Mouse (Mus musculus): ENCODE results near the gene Bub1b.
"Not testable (repeated sequence)": the region's sequence is repeated elsewhere in the genome, so short reads cannot be mapped to it uniquely, and the experiment has no call there.

Bub1b gene

DNA sequence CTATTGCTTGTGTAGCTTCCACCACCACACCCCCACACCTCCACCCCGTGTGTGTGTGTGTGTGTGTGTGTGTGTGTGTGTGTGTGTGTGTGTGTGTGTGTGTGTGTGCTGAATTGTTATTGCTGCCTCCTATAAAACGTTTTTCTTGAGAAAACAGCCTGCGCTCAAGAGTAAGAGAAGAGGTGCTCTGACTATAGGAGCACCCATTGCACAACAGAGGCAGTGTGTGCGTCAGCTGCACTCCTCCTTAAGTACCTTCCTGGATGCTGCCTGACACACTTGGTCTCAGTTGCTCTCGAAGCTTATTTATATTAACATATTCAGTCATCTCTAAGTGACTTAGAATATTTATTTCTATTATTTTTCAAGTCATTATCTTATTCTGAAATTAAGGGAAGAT, 20.0 kb downstream of the Bub1b start:
- DNase-seq (ENCODE audit: low read depth, low spot score): no peak

DNA sequence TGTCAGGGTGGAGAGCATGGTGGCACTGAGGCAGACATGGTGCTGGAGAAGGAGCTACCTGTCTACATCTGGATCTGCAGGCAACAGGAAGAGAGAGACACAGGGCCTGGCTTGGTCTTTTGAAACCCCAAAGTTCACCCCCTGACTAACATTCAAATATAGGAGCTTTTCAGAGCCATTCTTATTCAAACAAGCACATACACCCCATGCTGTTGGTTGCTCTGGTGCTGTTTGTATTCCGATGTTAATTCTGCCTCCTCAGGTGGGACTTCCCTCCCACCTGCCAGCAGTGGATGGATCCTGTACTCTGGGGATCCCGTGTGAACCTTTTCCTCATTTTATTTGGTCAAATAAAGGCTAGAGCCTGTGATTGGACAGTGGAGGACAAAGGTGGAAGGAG, 22.1 kb downstream of the Bub1b start:
- no peak for DNase-seq (ENCODE audit: low read depth, low spot score)

DNA sequence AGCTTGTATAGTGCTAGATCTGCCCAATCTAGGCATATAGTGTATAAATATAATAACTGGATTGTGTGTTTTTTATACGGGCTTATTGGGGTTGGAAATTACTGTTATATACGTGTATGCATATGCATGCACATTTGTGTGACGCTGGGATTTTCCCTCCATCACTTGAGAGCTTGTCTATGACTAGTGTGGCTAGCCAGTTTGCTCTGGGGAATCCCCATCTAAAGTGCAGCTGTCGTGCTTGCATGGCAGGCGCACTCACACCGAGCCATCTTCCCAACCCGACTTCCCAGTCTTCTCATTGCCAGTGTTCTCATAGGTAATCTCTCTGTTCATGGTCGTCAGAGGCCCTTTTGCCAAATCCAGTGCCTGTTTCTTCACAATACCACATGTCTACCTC, 22.6 kb downstream of the Bub1b start:
- DNase-seq (ENCODE audit: low read depth, low spot score): no peak

DNA sequence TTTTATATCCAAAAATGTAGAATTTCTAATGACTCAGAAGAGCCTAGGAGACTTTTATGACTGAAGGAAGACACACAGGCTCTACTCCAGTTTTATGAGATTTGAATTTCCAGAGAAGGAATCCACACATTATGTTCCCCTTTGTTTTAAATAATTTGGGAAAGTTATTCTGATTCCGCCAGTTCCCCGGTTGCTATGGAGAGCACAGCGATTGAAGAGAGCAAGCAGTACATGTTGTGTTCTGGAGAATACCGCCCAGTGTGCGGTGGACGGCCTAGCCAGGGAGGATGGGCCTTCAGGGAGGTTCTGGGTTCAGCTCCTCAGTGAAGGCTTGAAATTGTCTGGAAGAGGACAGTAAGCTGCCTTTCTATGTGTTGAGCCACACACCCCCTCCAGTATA, 31.3 kb downstream of the Bub1b start:
- peak; percentile 23 for DNase-seq (ENCODE audit: low read depth, low spot score)

DNA sequence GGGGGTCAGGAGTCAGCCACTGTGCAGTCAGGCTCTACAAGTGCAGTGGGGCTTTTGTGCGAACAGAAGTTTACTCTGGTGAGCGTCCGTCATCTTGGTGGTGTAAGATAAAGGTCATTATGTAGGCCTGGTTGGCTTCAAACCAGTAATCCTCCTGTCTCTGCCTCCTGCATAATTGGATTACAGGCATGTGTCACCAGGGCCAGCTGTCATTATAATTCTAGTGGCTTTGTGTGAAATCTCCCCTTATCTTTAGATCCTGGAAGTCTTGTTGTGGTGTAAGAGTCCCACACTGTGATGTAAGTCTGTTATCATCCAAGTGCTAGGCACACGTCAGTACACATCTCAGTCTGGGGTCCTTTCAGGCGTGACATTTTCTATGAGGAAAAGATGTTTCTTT, 35.4 kb downstream of the Bub1b start:
- DNase-seq (ENCODE audit: low read depth, low spot score): no peak

DNA sequence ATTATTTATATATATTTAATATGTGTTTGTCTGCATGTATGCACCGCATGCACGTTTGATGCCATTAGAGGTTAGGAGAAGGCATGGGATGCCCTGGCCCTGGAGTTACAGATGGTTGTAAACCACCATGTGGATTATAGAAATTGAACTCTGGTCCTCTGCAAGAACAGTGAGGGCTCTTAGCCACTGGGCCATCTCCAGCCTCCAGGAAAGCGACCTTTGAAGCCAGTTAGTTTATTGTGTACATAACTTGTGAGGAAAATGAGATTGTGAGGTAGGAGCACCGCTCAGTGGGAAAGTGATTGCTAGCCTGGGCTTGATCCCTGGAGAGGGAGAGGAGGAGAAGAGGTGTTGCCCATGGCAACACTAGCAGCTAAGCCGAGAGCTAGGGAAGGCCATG, 39.2 kb downstream of the Bub1b start:
- no peak for DNase-seq (ENCODE audit: low read depth, low spot score)

DNA sequence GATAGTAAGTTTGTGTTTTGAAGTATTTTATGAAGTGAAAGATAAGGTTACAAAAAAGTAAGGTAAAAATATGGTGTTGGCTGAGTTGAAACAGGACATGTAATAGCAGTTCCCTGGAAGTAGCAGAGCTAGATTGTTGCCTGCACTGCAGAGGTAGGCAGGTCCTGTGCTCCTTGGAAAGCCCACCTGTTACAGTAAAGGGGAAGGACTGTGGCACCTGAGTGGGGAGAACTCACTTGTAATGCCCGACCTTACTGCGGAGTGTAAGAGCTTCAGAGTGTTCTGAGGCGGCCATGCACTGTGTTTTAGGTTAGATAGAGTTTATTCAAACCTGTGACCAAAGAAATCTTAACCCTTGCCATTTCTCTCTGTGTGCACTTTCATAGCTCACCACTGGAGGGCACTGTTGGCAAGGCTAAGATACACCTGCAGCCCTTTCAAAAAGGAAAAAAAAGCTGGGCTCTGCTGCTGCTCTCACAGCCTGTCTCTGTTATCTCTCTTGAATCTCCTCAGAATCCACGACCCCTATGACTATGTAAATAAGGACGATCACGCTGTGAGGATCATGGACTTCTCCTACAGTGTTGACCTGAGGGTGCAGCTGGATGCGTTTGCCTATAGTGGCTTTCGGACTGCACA, 40.0 kb downstream of the Bub1b start:
- peak; percentile 77 for DNase-seq (ENCODE audit: low read depth, low spot score)

DNA sequence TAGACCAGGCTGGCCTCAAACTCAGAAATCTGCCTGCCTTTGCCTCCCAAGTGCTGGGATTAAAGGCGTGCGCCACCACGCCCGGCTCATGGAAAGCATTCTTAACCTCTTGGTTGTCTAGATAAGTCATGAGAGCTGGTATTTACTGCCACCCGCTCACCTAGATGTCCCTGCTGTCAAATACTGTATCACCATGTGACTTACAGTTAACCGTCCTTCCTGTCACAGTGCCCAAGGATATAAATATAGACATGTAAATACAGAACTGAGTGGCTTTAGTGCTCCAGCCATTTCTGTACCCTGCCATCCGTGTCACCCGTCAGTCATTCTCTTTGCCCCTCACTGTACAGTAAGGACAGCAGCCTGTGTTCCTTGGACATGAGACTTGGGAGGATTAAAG, 40.7 kb downstream of the Bub1b start:
- no peak for DNase-seq (ENCODE audit: low read depth, low spot score)

DNA sequence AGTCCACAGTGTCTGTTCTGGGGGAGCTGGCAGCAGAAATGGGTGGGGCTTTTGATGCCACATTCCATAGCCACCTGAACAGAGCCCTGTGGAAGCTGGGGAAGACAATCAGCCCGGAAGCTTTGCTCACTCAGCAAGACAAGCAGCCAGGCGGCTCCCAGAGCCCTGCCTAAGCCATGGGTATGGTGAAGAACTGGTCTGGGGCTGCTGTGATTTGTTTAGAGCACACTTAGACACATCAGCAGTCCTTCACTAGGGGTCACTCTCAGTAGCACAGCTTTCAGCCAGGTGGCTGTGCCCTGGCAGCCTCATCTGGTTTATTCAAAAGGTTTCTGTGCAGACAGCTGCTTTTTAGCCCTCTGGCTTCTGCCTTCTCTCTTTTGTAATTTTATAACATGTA, 43.1 kb downstream of the Bub1b start:
- DNase-seq (ENCODE audit: low read depth, low spot score): no peak

DNA sequence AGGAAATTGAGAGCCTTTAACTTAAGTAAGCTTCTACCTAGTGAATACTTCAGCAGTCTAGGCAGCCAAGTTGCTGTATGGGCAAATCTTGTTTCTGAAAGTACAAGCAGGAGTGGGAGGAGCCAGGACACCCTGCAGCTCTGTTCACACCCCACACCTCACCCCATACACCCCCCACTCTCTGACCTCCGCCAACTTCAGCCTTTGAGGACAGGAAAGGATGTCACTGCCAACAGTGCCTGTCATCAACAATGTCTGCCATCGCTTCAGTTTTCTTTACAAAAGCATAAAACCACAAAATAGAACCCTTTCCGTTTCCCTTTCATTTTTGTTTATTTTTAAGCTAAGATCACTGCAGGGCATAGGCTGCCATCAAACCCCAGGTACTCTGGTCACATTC, 44.4 kb downstream of the Bub1b start:
- DNase-seq (ENCODE audit: low read depth, low spot score): no peak

DNA sequence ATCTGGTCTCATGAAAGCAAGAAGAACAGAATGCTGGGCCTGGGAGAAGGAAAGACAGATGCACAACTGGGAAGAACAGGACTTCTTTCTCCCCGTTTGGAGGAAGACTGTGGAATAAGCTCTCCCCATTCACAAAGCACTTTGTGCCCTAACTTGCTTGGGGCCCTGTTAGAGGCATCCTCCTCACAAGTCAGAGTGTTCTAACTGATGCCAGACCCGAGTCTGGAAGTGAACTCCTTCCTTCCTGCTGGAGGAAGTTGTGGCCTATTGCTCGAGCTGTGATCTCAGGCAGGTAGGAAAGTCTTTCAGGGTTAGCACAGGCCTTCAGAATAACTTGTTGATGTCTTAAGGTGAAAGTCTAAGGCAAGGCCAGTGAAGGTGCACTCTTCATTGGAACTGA, 44.9 kb downstream of the Bub1b start:
- no peak for DNase-seq (ENCODE audit: low read depth, low spot score)

DNA sequence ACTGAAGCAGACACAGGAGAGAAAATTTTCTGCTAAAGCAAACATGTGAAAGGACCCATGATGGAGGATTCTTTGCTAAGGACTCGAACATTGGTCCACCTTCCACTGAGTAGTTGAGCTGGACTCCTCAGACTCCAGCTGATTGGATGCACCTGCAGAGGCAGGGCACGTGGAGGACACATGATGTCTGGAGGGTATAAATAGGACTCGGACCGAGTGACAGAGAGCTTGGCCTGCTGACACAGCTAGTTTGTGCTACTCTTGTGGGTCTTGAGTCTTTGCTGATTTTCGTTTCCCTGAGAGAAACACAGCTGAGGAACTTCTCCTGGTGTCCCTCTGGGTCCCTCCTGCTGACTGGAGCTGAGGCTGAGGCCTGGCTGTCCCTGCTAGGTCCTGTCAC, 48.7 kb downstream of the Bub1b start:
- DNase-seq (ENCODE audit: low read depth, low spot score): peak; percentile 49

DNA sequence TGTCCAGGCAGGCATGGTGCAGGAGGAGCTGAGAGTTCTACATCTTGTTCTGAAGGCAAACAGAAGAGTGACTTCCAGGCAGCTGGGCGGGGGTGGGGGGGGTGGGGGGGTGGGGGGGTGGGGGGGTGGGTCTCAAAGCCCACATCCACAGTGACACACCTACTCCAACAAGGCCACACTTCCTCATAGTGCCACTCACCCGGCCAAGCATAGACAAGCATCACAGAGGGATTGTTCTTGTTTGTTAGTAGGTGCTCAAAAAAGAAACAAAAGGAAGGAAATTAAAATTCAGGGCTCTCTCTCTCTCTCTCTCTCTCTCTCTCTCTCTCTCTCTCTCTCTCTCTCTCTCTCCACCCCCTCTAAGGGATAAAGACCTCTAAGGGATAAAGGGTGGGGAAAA, 52.7 kb downstream of the Bub1b start:
- not testable (repeated sequence) for DNase-seq (ENCODE audit: low read depth, low spot score)

DNA sequence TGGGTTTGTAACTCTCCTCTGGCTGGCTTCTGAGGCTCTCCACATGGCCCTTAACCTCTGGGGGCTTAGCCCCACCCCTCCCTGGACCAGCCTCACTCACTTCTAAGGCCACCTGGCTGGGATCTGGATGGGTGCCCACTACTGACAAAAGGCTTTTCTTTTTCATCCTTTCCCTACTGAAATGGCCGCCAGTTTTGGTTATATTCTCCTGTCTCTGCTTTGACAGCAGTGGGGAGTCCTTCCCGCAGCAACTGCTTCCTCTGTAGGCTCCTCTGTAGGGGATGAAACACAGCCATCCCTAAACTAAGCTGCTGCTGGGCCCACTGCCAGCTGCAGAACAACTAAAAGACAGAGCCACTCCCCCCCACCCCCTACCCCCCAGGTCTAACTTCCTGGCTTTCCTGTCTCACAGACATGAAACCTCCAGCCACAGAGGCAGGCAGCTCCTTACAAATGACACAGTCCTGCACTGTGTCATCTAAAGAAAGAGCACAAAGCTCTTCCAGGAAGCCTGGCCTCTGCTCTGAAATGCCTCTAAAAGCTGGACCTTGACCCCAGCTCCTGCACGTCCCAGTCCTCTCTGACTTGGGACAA, 58.8 kb downstream of the Bub1b start:
- no peak for DNase-seq (ENCODE audit: low read depth, low spot score)

DNA sequence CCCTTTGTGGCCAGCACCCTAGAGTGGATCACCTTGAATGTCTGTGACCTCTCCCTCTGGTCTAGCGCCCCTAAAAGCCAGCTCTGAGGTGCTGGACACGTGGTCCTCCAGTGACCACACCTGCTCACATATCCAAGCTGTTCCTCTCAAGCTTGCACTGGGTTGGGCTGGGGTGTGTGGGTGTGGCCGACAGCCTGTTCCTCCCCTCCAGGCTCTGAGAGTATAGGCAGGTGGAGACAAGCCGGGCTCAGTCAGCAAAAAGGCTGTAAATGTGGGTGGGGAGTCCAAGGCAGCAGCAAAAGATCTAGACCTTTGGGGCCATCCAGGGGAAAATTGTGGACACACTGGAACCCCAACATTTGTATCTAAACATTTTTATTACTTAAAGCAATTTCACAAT, 60.4 kb downstream of the Bub1b start:
- DNase-seq (ENCODE audit: low read depth, low spot score): no peak

DNA sequence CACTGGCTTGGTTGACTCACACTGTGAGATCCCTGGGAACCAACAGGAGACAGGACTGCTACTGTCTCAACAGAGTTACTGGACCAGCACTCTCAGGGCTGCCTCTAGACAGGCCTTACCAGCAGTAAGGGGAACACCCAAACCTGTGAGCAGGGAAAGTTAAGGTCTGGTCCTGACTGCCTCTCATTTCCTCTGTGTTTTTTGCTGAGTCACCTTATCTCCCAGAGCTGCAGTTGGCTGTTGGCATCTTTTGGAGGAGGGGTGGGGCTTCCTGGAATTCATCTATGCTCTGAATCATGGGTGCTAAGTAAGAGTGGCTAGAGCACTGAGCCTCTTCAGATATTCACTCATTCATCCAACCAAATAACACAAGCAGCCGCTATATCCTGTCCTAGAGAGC, 61.1 kb downstream of the Bub1b start:
- peak; percentile 84 for DNase-seq (ENCODE audit: low read depth, low spot score)

DNA sequence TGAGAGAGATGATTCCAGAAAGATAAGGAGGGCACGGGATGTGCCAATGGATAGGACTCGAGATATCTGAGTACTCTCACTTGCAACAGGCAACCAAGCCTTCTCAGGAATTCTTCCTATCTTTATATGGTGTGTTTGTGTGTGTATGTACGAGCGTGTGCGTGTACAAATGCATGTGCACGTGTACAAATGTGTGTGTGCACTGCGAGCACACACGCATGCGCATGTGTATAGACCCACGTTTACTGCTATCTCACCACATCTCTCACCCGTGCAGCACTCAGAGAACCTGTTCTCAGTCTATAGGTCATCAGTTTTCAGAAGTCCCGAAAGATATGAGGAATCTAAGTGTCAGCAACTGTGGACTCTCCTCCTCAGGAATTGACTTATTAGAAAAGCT, 61.5 kb downstream of the Bub1b start:
- DNase-seq (ENCODE audit: low read depth, low spot score): no peak

DNA sequence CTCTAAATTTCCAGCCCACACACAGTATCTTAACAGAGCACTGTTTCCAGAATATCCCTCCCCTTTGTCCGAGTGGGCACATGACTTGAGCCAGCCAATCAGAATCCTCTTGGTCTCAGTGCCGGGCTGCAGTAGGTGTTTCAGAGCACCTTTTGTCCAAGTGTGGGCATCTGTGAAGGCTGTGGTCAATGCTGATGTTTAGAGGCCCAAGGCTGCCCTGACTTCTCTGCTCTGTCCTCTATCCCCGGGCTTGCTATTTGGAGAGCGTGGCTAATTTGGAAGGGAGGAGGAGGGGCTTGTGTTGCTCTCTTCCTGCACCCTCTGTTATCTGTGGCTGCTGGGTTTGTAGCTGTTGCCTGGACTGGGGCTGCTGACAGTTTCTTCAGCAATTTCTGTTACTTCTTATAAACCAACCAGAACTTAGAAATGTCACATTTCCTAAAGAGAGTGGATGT, 62.0 kb downstream of the Bub1b start:
- peak; percentile 77 for DNase-seq (ENCODE audit: low read depth, low spot score)

DNA sequence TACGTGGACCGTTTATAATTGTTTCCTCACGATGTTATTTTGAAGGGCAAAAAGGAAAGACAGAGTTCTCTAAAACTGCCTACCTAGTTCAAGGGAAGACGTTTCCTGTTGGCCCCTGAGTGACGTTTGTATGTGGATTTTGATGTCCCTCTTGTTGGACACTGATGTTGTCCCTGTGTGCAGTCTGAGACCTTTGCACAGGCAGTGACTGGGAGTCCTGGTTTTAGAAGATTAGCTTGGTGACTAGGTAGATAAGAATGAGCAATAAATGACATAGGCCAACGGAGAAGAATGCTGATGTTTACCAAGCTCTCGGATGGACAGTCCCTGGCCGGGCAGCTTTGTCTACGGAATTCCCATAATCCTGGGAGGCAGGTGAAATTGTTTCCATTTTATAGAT, 63.9 kb downstream of the Bub1b start:
- DNase-seq (ENCODE audit: low read depth, low spot score): no peak

DNA sequence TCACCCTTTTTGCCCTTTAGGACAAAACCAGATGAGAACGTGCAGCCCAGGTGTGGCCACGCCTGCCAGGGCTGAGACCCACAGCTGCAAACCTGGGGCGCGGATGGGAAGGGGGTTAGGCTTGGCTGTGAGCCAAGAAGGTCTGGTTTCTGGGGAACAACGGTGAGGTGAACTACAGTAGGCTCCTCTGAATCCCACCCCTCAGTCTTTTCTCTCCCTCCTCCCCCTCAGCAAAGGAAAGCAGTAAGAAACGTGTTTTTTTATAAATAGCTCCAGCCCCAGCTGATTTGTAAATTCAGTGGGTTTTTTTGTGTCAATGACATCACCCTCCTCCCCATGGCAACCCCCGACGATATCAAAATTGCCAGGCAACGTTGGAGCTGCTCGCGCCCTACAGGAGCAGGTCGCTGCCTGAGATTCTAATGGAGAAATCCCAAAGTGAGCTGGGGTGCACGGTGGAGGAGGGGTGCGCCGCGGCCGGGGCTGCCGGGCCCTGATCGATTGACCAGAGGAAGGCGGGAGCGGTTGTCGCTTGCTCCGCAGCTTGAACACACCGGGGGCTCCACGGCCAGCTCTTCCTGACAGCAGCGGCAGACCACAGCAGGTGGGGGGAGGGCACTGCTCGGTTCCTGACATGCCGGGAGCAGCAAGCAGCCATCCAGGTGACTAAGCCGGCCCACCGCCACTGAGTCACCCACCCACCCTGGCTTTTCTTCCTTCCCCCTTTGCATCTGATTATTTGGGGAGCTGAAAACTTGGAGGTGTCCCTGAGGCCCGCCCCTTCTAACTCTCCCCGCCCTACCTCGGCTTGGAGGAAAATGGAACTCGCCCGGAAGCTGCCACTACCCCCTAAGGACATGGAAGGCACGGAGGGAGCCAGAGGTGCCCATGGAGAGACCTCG, 65.1 kb downstream of the Bub1b start, which contains the start of gene Pak6:
Gene Pak6 (plus strand): TSS at position 402 of the 902 bp plus-strand sequence.
- DNase-seq (ENCODE audit: low read depth, low spot score): peak; percentile 85

DNA sequence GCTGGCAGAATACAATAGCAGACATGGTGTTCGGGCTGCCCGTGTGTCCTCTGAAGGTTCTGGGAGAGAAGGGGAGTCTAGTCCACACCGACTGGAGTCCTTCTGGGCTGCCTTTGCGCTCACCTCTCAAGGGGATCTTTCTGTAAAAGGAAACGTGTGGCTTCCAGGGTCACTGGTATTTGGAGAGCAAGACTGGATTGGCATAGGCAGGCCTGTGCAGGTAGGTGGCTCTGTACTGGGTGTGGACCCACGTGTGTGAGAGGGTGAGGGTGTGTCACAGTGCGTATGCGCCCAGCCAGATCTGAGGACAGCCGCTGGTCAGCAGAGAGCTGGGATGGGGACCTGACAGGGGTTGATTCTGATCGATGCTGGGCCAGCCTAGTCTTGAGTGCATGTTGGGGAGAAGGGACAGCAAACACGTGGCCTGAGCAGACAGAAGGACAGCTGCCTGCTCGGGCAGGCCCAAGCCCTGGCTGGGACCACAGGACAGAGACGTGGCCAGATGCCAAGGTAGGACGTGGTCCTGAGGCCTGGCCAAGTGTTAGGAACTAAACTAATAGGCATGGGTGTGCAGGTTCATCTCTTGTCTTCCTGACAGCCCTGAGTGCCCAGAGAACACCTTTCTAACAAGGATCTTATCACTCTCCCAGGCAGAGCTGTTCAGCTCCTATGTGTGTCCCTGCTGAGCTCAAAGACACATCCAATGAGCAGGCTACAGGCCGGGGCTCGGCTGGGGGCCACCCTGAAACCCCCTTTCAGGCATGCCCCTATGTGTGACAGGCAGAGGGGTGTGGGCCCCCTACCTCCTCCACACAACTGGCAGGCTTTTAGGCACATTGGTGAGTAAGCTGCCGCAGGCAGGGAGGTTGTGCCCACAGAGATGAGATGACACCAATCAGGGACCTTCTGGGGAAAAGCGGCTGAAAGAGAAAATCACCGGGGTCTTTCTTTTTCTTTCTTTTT, 66.1 kb downstream of the Bub1b start:
- peak; percentile 45 for DNase-seq (ENCODE audit: low read depth, low spot score)
